Mouse (Mus musculus) hematopoietic stem cell, adult 5-6 weeks (primary cell): Measurements from ENCODE around the gene Fam104a. TPM values are rescaled to one million over a fixed set of nuclear protein-coding genes. Genes with fewer than 3 reads are reported as not detected.

ENCODE experiments used
- ATAC-seq, 2 experiments: fragments of 125-278 bp in 1 of 2; replicated peaks in 1 of 2; 2 replicates each; pipeline ENCODE4 v1.8.0; 2016 to 2017; ENCODE audit warnings: inconsistent platforms in 2 of 2, mild to moderate bottlenecking in 2 of 2, moderate number of reproducible peaks in 2 of 2, low read depth in 1 of 2, moderate TSS enrichment in 1 of 2; ENCODE audit not compliant: low FRiP score in 2 of 2, poor library complexity in 2 of 2, severe bottlenecking in 2 of 2, insufficient read depth in 1 of 2, low TSS enrichment in 1 of 2
- total RNA-seq: library from RNA; stranded (forward); fragments of 172-1452, 232-1000 nt; gene quantifications from 2 replicates; pipeline ENCODE4 v1.2.3, GENCODE M21; 2017

Gene Fam104a
- total RNA-seq, 1 experiment from 2014 or later = 28.0 TPM

GRCm38 (mm10) chr11:113621001-113621400, 63.0 kb downstream of the Fam104a start:
- no peak for ATAC-seq

GRCm38 (mm10) chr11:113619420-113620080, 64.4 kb downstream of the Fam104a start:
- no peak for ATAC-seq

GRCm38 (mm10) chr11:113618672-113619419, 65.1 kb downstream of the Fam104a start, which contains the start of gene Sstr2:
TSS of gene Sstr2 (plus strand) at chr11:113619342.
- ATAC-seq = peak; percentile 42 to 69

- no peak for ATAC-seq
Observed at GRCm38 (mm10) chr11:113618303-113618671, 65.7 kb downstream of the Fam104a start.

GRCm38 (mm10) chr11:113617132-113617911, 66.6 kb downstream of the Fam104a start:
- ATAC-seq = peak; percentile 43; a peak in 3 of 4 replicates

GRCm38 (mm10) chr11:113614476-113614875, 69.5 kb downstream of the Fam104a start:
- ATAC-seq = peak; percentile 55 to 74

- ATAC-seq = peak; percentile 58 to 66
Observed at GRCm38 (mm10) chr11:113611664-113612611, 72.0 kb downstream of the Fam104a start.

Other genes starting within 250 kb of the Fam104a start
- gene Sstr2, start 64.8 kb downstream of the Fam104a start, total RNA-seq = 11.8 and 18.3 TPM in 2 replicates
- 14.5 and 16.1 TPM in 2 replicates for gene Cog1, start 35.0 kb downstream of the Fam104a start, total RNA-seq
- 26.6 and 40.3 TPM in 2 replicates for gene Slc39a11, start 34.1 kb downstream of the Fam104a start, total RNA-seq
- gene D11Wsu47e, start 257 bp upstream of the Fam104a start, total RNA-seq = 14.1 and 14.5 TPM in 2 replicates
- not detected in 2 replicates for gene Cpsf4l, start 25.9 kb upstream of the Fam104a start, total RNA-seq
- 6.1 and 7.9 TPM in 2 replicates for gene Cdc42ep4, start 67.7 kb upstream of the Fam104a start, total RNA-seq